Mouse (Mus musculus) kidney, postnatal 4 days (tissue): ENCODE results near the gene Ctps2.

ENCODE experiments used
- DNase-seq, 2 experiments: peaks; one replicate each; pipeline ENCODE4 v3.0.0; 2021; ENCODE audit warnings: mixed read lengths in 2 of 2

Gene Ctps2

DNA sequence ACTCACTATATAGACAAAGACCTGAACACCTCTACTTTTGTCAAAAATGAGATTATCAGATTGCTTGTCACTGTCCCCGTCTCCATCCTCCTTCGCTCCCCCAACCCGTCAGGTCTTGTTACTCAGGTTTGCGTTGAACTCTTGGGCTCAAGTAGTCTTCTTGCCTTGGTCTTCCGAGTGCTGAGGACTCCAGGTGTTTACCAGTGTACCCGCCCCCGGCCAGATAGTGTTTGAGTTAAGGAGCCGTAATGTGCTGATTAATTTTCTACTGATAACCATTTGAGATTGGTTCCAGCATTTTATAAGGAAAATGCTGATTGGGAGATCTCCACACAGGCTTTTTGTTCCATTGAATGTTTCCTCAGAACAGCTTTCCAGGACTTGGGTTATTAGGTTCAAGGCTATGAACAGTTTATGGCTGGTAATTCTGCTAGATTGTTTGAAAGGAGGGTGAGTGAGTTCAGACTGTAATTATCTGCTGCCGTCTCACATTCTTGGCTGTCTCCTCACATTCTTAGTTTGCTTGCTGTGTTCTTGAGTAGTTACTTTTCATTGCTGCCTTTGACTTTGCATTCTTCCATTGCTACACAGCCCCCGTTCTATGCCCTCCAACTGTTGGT lies 85.9 kb downstream of the Ctps2 start:
- DNase-seq: no peak

DNA sequence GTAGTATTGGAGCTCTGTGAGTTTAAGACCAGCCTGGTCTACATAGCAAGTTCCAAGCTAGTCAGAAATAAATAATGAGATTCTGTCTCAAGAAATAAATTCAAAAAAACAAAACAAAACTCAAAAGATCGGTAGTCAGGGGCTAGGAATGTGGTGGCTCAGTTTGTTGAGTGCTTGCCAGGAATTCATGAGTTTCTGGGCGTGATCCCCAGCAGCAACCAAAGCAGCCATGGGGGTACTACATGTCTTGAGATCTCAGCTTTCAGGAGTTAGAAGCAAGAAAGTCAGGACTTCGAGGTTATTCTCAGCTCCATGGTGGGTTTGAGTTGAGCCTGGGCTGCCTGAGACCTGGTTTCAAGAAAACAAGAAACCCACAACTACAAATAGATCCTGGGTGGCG lies 90.4 kb downstream of the Ctps2 start:
- no peak for DNase-seq

DNA sequence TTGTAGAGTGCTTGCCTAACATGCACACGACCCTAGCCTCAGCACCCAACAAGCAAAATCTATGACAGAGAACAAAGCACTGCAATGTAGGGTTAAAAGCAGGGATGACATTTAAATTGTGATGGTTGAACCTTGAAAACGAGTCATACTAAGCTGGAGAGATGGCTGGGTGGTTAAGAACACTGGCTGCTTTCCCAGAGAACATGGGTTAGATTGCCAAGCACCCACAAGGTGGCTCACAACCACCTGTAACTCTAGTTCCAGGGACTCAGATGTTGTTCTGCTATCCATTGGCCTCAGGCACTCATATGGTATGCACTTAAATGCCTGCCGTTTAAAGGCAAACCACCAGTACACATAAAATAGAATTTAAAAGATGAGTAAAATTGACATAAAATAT lies 91.1 kb downstream of the Ctps2 start:
- DNase-seq: no peak

DNA sequence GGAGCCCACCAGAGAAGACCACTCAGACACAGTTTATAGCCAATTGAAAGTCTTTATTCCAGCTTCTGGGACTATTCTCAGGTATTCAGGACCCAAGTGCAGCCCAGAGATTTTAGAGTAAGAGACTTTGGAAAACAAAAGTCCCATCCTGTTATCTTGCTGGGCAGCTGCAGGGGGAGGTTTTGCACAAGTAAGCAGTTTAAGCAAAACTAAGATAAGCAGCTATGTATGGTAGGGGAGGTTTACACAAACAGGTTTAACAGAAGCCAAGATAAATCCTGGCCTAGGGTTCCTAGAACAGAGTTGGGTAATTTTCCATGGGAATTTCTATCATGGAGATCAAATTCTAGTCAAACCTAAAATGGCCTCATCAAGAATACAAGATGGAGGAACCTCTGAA lies 126.8 kb downstream of the Ctps2 start:
- DNase-seq: no peak

DNA sequence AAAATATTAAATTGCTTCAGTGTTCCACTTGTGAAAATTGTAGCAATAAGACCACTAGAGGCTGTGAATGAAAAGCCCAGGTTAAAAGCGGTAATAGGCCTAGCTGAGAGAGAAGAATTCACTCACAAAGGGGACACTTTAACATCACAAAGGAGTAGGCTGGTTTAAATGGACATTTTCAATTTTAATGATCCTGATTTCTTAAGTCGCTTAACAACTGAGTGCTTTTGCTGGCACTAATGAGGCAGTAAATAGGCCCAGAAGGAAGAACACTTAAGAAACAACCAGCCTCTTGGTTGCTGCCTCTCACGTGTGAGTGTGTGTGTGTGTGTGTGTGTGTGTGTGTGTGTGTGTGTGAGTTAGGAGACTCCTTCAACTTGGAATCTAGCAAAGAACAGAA lies 137.7 kb downstream of the Ctps2 start:
- no peak for DNase-seq

DNA sequence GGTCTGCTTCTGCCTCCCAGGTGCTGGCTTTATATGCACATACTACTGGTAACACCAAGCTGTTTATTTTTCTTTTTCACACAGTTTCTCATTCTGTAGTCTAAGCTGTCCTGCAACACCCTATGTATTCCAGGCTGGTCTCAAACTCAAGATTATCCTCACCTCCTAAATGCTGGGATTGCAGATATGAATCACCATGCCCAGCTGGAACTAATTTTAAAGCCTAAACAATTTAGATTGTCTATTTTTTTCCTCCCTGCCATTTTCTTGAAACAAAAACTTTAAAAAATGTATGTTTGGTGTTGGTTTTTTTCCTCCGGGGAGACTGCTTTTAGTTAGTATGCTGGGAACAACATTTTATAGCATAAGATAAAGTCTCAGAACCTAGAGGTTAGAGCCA lies 141.7 kb downstream of the Ctps2 start:
- DNase-seq: no peak

DNA sequence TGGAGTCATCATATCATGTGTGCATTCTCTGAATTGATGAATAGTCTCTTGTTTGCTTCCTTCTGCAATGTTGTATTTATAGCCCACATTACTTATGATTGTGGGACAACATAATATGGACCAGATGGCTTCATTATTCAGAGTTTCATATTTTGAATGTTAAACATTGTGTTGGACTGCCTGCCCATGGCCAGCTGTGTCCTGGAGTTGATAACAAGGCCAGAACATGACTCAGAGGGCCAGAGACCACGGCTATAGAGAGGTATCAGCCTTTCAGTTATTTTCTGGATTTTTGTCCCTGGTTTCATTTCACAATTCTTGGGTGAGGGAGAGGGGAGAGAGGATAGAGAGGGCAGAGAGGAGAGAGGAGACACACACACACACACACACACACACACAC lies 162.9 kb downstream of the Ctps2 start:
- no peak for DNase-seq
